In the genomic region with DNA sequence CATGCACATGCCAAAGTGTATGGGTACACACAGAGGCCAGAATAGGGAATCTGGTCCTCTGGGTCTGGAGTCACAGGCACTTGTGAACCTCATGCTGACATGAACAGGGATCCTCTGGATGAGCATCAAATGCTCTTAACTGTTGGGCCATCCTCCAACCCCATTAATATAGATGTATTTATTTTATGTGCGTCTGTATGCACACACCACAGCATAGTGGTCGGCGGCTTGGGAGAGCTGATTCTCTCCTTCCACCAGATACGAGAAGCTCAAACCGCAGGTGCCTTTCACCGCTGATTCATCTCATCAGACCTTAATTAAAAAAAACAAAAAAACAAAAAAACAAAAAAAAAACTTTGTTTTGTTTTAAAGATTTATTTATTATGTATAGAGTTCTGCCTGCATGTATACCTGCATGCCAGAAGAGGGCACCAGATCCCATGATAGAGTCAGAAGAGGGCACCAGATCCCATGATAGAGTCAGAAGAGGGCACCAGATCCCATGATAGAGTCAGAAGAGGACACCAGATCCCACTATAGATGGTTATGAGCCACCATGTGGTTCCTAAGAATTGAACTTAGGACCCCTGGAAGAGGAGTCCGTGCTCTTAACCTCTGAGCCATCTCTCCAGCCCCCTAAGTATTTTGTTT, we compare ENCODE assay signal across 8 mouse cellular contexts.
A peak's percentile ranks its signal among the peaks of the same experiment; 100 is the strongest.
DNase-seq lines count a peak whose midpoint lies in the region; ATAC-seq and TF ChIP-seq lines count a peak whose summit lies in the region.

No protein-coding gene starts in this region.

- TF ChIP-seq CTCF in brain, embryonic 14.5 days (IDR thresholded peaks at IDR 0.05; ENCODE audit: borderline replicate concordance, extremely low read depth, insufficient read depth, insufficient read length), result peak; percentile 50; the same call in 1 of the 2 replicates
- TF ChIP-seq CTCF in lung, adult 2 months (IDR thresholded peaks at IDR 0.05; ENCODE audit: insufficient read depth, low read length), result peak; percentile 29; the same call in 1 of the 2 replicates

- no peak overlapping the region for H3K27ac ChIP-seq in forebrain, embryonic 13.5 days
- H3K27ac ChIP-seq in forebrain, embryonic 10.5 days, result no peak overlapping the region
- 0 out of 2 replicates have a peak overlapping the region, but pooled peaks have one; percentile 92 for H3K27ac ChIP-seq in heart, embryonic 15.5 days

- no peak for DNase-seq in forebrain, embryonic 10.5 days (ENCODE audit: extremely low spot score, low spot score)
- peak; percentile 60 to 71 for DNase-seq in right cerebral cortex, adult 2 months (ENCODE audit: low spot score in 2 of 2)
- no peak for DNase-seq in right cerebral cortex, postnatal 14 days
- DNase-seq in brain, embryonic 14.5 days (ENCODE audit: low read depth), result peak; percentile 73
- DNase-seq in lung, adult 2 months, result no peak
- DNase-seq in thymus, postnatal 25 days, result peak; percentile 54

- TF ChIP-seq POLR2A in brain, embryonic 14.5 days (IDR thresholded peaks at IDR 0.05; ENCODE audit: borderline replicate concordance, extremely low read depth, insufficient read depth, insufficient read length, poor library complexity, severe bottlenecking), result no peak
- TF ChIP-seq POLR2A in lung, adult 2 months (IDR thresholded peaks at IDR 0.05; ENCODE audit: borderline replicate concordance, extremely low read depth, low read depth, low read length), result no peak

- 74% methylated on average over 7 of the region's 7 CpGs for WGBS in forebrain, embryonic 13.5 days
- 69% methylated on average over 7 of the region's 7 CpGs for WGBS in forebrain, embryonic 10.5 days
- WGBS in heart, embryonic 15.5 days, result 77% methylated on average over 7 of the region's 7 CpGs
- 66% methylated on average over 7 of the region's 7 CpGs for WGBS in lung, adult 2 months

- H3K4me1 ChIP-seq in forebrain, embryonic 13.5 days, result no peaks in the 10 kb centered on the region; the same call in 1 of the 2 replicates
- H3K4me1 ChIP-seq in forebrain, embryonic 10.5 days, result no peaks in the 10 kb centered on the region
- peaks cover 50% of the 10 kb centered on the region for H3K4me1 ChIP-seq in heart, embryonic 15.5 days (replicated peaks)
- H3K4me1 ChIP-seq in lung, adult 2 months (ENCODE audit: control insufficient read depth, insufficient read depth, low read length), result no peaks in the 10 kb centered on the region

- no peaks in the 10 kb centered on the region for H3K9me3 ChIP-seq in forebrain, embryonic 13.5 days (replicated peaks)
- no peaks in the 10 kb centered on the region for H3K9me3 ChIP-seq in forebrain, embryonic 10.5 days
- no peaks in the 10 kb centered on the region for H3K9me3 ChIP-seq in heart, embryonic 15.5 days (replicated peaks)

- ATAC-seq in forebrain, embryonic 13.5 days, result peak; percentile 66; the same call in 1 of the 2 replicates
- 0 out of 2 replicates have a peak, but pooled peaks have one; percentile 23 for ATAC-seq in heart, embryonic 15.5 days (replicated peaks; ENCODE audit: insufficient number of reproducible peaks, insufficient read depth, low FRiP score, low read depth)

- H3K9ac ChIP-seq in forebrain, embryonic 13.5 days, result no peak overlapping the region
- H3K9ac ChIP-seq in heart, embryonic 15.5 days, result no peak overlapping the region

- no peaks in the 10 kb centered on the region for H3K36me3 ChIP-seq in forebrain, embryonic 13.5 days (ENCODE audit: poor library complexity, severe bottlenecking)
- no peaks in the 10 kb centered on the region for H3K36me3 ChIP-seq in forebrain, embryonic 10.5 days (replicated peaks)
- no peaks in the 10 kb centered on the region for H3K36me3 ChIP-seq in heart, embryonic 15.5 days

- no peak overlapping the region for H3K4me3 ChIP-seq in forebrain, embryonic 13.5 days
- no peak overlapping the region for H3K4me3 ChIP-seq in forebrain, embryonic 10.5 days
- H3K4me3 ChIP-seq in heart, embryonic 15.5 days, result no peak overlapping the region
- no peak overlapping the region for H3K4me3 ChIP-seq in lung, adult 2 months (replicated peaks; ENCODE audit: extremely low read depth, low read depth, low read length)

- no peaks in the 10 kb centered on the region for H3K27me3 ChIP-seq in forebrain, embryonic 13.5 days
- H3K27me3 ChIP-seq in forebrain, embryonic 10.5 days (ENCODE audit: poor library complexity, severe bottlenecking), result no peaks in the 10 kb centered on the region
- no peaks in the 10 kb centered on the region for H3K27me3 ChIP-seq in heart, embryonic 15.5 days

- H3K4me2 ChIP-seq in forebrain, embryonic 13.5 days, result no peak overlapping the region
- no peak overlapping the region for H3K4me2 ChIP-seq in heart, embryonic 15.5 days

Comparison
In these comparisons a context has a peak if more than half of its experiments do, and no peak if none do; other contexts are left out.
1. DNase-seq: peak in right cerebral cortex, adult 2 months (2 of 2), brain, embryonic 14.5 days (single experiment) and thymus, postnatal 25 days (single experiment); none in forebrain, embryonic 10.5 days (single experiment), right cerebral cortex, postnatal 14 days (single experiment) and lung, adult 2 months (single experiment).